Mouse (Mus musculus) heart, postnatal 0 days (tissue): ENCODE data around the gene Gm156. TPM values are rescaled to one million over a fixed set of nuclear protein-coding genes. Genes with fewer than 3 reads are reported as not detected.
"Not testable (repeated sequence)": the region's sequence is repeated elsewhere in the genome, so short reads cannot be mapped to it uniquely, and the experiment has no call there.

ENCODE experiments used
- ATAC-seq: fragments of 200-750 bp; cut with Nextera tagmentation; 2 replicates; pipeline ENCODE4 v1.8.0; 2017; ENCODE audit warnings: low read depth, moderate number of reproducible peaks, moderate library complexity; ENCODE audit not compliant: insufficient read depth
- DNase-seq: peaks from one replicate; pipeline ENCODE4 v3.0.0-alpha.2; 2016; ENCODE audit warnings: low spot score
- H3K27ac ChIP-seq: fragments of 300-500 bp; sonication (generic); 2 replicates; pipeline ENCODE4 v1.5.1; 2014; ENCODE audit warnings: low read depth, mild to moderate bottlenecking
- H3K27me3 ChIP-seq: fragments of 300-500 bp; sonication (generic); 2 replicates; pipeline ENCODE4 v1.6.1; 2014; ENCODE audit warnings: low read length, mixed read lengths; ENCODE audit not compliant: control insufficient read depth, insufficient read depth
- H3K36me3 ChIP-seq: fragments of 300-500 bp; sonication (generic); replicated peaks from 2 replicates; pipeline ENCODE4 v1.6.1; 2014; ENCODE audit warnings: low read length, mixed read lengths; ENCODE audit not compliant: control insufficient read depth, insufficient read depth
- H3K4me1 ChIP-seq: fragments of 300-500 bp; sonication (generic); 2 replicates; pipeline ENCODE4 v1.6.1; 2014; ENCODE audit warnings: antibody characterized with exemption; ENCODE audit not compliant: control insufficient read depth, insufficient read depth
- H3K4me2 ChIP-seq: fragments of 300-500 bp; sonication (generic); 2 replicates; pipeline ENCODE4 v1.6.1; 2014; ENCODE audit warnings: low read depth, mild to moderate bottlenecking, low read length, moderate library complexity
- H3K4me3 ChIP-seq: fragments of 300-500 bp; sonication (generic); 2 replicates; pipeline ENCODE4 v1.5.1; 2014; ENCODE audit warnings: low read depth, low read length
- H3K9ac ChIP-seq: fragments of 300-500 bp; sonication (generic); replicated peaks from 2 replicates; pipeline ENCODE4 v1.6.1; 2014; ENCODE audit warnings: low read depth, low read length, mixed read lengths
- H3K9me3 ChIP-seq: fragments of 300-500 bp; sonication (generic); replicated peaks from 2 replicates; pipeline ENCODE4 v1.6.1; 2016; ENCODE audit warnings: low read length; ENCODE audit not compliant: control insufficient read depth
- CTCF ChIP-seq: IDR thresholded peaks from 2 replicates; pipeline ENCODE4 v1.5.1; 2016; ENCODE audit warnings: antibody characterized with exemption, control low read depth, low read depth
- EP300 ChIP-seq: IDR thresholded peaks from 2 replicates; pipeline ENCODE4 v1.6.1; 2016; ENCODE audit warnings: antibody characterized with exemption, low read depth
- WGBS: fragments of 180-500 bp; shearing (Covaris S2); extraction: QIAGEN DNeasy Blood & Tissue Kit; methylation state at CpG from one replicate; pipeline ENCODE4 v1.1.7; 2014; 5-methylcytosine and 5-hydroxymethylcytosine counted together
- polyA plus RNA-seq: library from polyadenylated mRNA; unstranded; fragments of >200 nt; fragmentation: Nextera tagmentation; extraction: Ambion mirVana; gene quantifications from 2 replicates; pipeline ENCODE4 v1.2.1, GENCODE M21; 2015
- total RNA-seq: library from RNA; depleted of rRNA; stranded (reverse); fragments of >200 nt; gene quantifications from 2 replicates; pipeline ENCODE4 v1.2.3, GENCODE M21; 2014; ENCODE audit warnings: low replicate concordance; rRNA removed

Gene Gm156
- total RNA-seq (not detected in 2 replicates), polyA plus RNA-seq (not detected in 2 replicates)

DNA sequence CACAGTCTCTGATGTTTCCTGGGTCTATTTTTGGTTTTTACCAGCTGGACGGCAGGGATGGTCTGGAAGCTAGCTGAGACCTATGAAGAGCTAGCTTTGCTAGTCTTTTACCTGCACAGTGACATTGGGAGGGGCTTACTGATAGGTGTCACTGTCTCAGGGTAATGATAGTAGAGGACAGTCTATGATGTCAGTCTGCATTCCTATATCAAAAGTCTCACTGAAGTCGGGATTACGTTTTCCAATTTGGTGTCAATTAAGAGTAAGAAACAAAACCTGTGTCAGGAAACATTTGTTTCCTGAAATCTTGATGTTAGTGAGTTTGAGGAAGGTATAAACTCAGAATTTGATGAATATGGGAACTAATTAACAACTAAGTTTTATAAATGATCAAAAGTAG lies at the start of gene Gm156:
Gene Gm156, minus strand, starts transcription at position 101 of the 400 bp plus-strand sequence.
- H3K9ac ChIP-seq, H3K27me3 ChIP-seq, ATAC-seq, H3K4me3 ChIP-seq, H3K27ac ChIP-seq, H3K4me2 ChIP-seq, H3K4me1 ChIP-seq, H3K9me3 ChIP-seq, H3K36me3 ChIP-seq, DNase-seq: not testable (repeated sequence)
- WGBS: 62% methylated on average over 3 of the region's 3 CpGs

DNA sequence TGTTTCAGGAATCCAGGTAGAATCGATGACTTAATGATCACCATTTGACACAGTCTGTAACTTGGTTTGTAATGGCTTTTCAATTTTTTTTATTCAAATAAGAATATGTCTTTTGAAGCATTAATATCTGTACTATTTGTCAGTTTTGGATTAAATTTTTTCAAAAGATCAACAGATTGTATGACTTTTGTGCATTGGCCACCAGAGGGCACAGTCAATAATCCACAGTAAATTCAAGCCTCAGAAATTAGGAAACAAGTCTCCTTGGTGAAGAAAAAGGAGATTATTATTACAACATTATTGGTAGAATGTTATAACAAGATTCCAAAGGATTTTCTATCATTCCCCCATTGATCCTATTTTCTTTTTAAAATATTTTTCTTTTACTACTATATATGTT lies 41.5 kb upstream of the Gm156 start:
- Histone ChIP-seq H3K27ac (no peak overlapping the region), H3K4me1 (no peaks in the 10 kb centered on the region), H3K9me3 (0 out of 2 replicates have a peak, but pooled peaks cover 4% of the 10 kb centered on the region), H3K9ac (no peak overlapping the region), H3K36me3 (no peaks in the 10 kb centered on the region), H3K4me2 (no peak overlapping the region), H3K27me3 (no peaks in the 10 kb centered on the region), H3K4me3 (no peak overlapping the region)
- ATAC-seq (no peak), DNase-seq (no peak)
- TF ChIP-seq CTCF (no peak), EP300 (no peak)
- WGBS: 63% methylated on average over 1 of the region's 1 CpGs

DNA sequence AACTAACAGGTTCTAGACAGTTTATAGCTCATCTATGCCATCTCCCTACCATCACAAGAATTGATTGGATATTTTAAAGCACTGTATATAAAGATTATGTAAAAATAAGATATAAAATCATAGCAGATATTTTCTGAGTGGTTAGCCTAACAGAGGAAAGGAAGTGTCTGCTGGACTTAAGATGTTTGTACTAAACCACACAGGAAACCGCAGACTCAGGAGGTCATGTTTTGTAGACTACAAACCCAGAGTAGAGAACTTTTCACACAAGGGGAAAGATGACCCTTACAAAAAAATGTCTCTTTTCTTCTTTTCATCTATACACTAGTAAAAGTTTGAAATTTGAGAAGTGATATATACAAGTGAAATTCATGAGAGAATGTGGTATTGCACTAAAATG lies 39.9 kb upstream of the Gm156 start:
- H3K27me3 ChIP-seq: no peaks in the 10 kb centered on the region
- 70% methylated on average over 1 of the region's 1 CpGs for WGBS
- H3K4me1 ChIP-seq: no peaks in the 10 kb centered on the region
- H3K9me3 ChIP-seq: peaks cover 4% of the 10 kb centered on the region; the same call in 1 of the 2 replicates
- H3K9ac ChIP-seq: no peak overlapping the region
- H3K27ac ChIP-seq: no peak overlapping the region
- ATAC-seq (no peak), DNase-seq (no peak)
- no peak overlapping the region for H3K4me3 ChIP-seq
- H3K4me2 ChIP-seq: no peak overlapping the region
- TF ChIP-seq EP300: no peak
- no peak for TF ChIP-seq CTCF
- H3K36me3 ChIP-seq: no peaks in the 10 kb centered on the region

DNA sequence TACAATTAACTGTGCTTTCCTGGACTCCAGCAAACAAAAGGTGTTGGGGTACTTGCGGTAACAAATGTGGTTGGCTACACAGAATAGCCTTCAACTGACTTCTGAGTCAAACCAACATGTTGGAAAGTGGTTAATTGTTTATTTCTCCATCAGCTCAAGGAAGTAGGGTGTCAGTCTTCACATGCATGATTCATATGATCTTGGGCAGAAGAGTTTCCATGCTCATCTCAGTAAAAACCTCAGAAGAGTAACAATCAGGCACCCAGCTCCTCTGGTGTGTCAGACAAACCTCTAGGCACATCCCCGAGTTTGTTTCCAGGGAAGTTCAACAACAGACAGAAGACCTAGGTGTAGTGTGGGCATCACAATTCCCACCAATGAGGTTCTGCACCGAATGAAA lies 33.7 kb upstream of the Gm156 start:
- Histone ChIP-seq H3K9me3 (peaks cover 3% of the 10 kb centered on the region; the same call in 1 of the 2 replicates), H3K27ac (no peak overlapping the region), H3K4me1 (no peaks in the 10 kb centered on the region), H3K4me3 (no peak overlapping the region), H3K9ac (no peak overlapping the region), H3K27me3 (no peaks in the 10 kb centered on the region), H3K36me3 (no peaks in the 10 kb centered on the region), H3K4me2 (no peak overlapping the region)
- no peak for DNase-seq
- no peak for ATAC-seq
- WGBS: 45% methylated on average over 3 of the region's 3 CpGs
- no peak for TF ChIP-seq CTCF
- no peak for TF ChIP-seq EP300

DNA sequence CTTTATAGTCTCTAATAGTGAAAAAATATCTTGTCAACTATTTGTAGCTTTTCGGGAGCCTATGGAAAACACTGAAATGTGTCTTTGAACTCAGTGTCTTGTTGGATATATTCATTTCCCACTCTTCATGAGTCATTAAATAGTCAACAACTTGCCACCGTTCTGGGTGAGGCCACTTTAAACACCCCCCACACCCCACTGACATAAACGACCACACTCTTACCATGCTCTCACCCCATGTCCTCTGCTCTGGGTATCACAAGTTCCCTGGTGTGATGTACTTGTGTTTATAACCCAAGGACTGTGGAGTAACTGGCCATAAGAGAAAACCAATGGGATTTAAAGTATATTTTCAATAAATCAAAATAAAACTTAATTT lies 36.4 kb downstream of the Gm156 start:
- no peaks in the 10 kb centered on the region for H3K27me3 ChIP-seq
- no peaks in the 10 kb centered on the region for H3K4me1 ChIP-seq
- DNase-seq (no peak), ATAC-seq (no peak)
- no peak overlapping the region for H3K9ac ChIP-seq
- no peaks in the 10 kb centered on the region for H3K36me3 ChIP-seq
- no peak overlapping the region for H3K4me3 ChIP-seq
- H3K9me3 ChIP-seq: no peaks in the 10 kb centered on the region
- 66% methylated on average over 3 of the region's 3 CpGs for WGBS
- no peak overlapping the region for H3K27ac ChIP-seq
- no peak overlapping the region for H3K4me2 ChIP-seq
- TF ChIP-seq EP300 (no peak), CTCF (no peak)

DNA sequence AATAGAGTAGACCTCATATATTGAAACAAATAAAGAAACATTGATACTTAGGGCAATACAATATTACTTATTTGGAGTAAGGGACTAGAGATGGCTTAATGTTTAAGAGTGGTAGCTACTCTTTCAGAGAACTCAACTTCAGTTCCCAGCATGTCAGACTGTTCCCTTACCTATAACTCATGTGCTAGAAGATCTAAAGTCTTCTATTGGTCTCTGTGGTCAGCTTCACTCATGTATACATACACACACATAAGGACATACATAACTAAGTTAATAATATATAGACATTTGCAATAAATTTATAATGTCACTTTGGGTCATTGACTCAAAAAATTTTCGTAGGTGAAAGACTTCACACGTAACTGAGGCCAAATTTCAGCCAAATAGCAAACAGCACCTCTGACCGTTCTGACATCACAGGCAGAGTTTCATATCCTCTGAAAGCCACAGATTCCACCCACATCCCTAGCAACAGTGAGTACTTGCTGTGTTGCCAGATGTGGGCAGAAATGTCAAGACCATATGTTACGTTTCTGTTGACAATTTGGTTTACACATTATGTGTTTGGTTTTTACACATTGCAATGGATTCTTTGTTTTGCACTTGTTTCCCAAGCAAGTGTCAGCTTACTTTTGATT lies 36.9 kb downstream of the Gm156 start:
- Histone ChIP-seq H3K27me3 (no peaks in the 10 kb centered on the region), H3K4me1 (no peaks in the 10 kb centered on the region), H3K9ac (no peak overlapping the region), H3K27ac (no peak overlapping the region), H3K4me2 (no peak overlapping the region), H3K4me3 (no peak overlapping the region), H3K36me3 (no peaks in the 10 kb centered on the region), H3K9me3 (no peaks in the 10 kb centered on the region)
- no peak for ATAC-seq
- 66% methylated on average over 4 of the region's 4 CpGs for WGBS
- no peak for DNase-seq
- TF ChIP-seq EP300 (no peak), CTCF (no peak)
